Mouse (Mus musculus) ES-Bruce4 (cell line): ENCODE data around the gene Ttpal.

ENCODE experiments used
- EP300 ChIP-seq: IDR thresholded peaks from 2 replicates; pipeline ENCODE4 v1.6.1; 2011; ENCODE audit warnings: low read depth, low read length; ENCODE audit not compliant: insufficient read depth
- POLR2A ChIP-seq: IDR thresholded peaks from one replicate; pipeline ENCODE4 v1.8.1; 2011; ENCODE audit warnings: low read length; ENCODE audit not compliant: insufficient read depth

DNA sequence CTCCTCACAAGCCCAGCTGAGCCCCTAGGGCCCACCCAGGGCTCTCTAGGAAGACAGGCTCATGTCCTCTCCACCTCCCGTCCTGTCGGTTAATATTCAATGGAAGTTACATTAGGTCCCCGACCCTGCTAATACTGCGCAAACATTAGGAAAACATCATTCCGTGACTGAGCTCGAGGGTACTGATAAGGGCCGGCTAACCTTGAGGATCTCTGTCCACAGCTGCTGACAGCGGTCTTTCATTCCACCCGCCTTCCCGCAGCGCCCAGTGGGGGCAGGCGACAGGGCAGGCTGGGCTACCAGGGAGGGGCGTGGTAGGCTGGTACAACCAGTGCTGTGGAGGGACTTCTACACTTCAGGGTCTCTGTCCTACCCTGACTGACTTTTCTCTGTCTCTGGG is 46.7 kb upstream of the Ttpal start:
- TF ChIP-seq POLR2A (no peak), EP300 (no peak)
